Mouse (Mus musculus) lung, adult 10 weeks (tissue): ENCODE results near the gene Kctd13. TPM values are rescaled to one million over a fixed set of nuclear protein-coding genes. Genes with fewer than 3 reads are reported as not detected.

Experiments used
- polyA plus RNA-seq: library from polyadenylated mRNA; stranded (reverse); fragments of 350-450 nt; fragmentation: Illumina TruSeq; extraction: RNeasy Lipid Tissue Mini Kit (QIAGEN cat#74804); gene quantifications from one replicate; pipeline ENCODE4 v1.2.3, GENCODE M21; 2014; ENCODE audit warnings: low read depth, low replicate concordance; ENCODE audit not compliant: insufficient read depth

The Kctd13 gene
- 6.6 TPM for polyA plus RNA-seq

DNA sequence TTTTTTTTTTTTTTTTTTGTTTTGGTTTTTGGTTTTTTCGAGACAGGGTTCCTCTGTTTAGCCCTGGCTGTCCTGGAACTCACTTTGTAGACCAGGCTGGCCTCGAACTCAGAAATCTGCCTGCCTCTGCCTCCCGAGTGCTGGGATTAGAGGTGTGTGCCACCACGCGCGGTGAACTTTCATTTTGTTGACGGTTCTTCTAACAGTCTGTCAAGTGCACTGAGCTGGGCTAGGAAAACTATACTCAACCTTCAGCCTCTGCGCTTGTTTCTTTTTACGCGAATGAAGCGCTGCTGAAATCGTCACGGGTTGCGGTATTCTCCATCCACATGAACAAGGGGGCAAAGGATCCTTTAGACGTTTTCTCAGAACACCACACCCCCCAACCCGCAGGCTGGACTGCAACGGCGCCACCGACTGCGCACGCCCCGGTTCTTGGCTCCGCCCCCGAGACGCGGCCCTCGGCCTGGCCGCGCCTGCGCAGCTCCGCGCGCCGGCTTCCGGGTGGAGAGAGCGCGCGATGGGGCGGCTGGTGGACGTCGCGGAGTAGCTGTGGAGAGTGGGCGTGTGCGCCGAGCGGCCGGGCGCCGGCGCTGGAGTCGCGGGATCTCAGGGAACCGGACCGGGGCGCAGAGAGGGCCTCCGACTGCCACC, at the start of gene Kctd13:
Kctd13 (plus strand) TSS at position 496 of the 654 bp plus-strand sequence.

DNA sequence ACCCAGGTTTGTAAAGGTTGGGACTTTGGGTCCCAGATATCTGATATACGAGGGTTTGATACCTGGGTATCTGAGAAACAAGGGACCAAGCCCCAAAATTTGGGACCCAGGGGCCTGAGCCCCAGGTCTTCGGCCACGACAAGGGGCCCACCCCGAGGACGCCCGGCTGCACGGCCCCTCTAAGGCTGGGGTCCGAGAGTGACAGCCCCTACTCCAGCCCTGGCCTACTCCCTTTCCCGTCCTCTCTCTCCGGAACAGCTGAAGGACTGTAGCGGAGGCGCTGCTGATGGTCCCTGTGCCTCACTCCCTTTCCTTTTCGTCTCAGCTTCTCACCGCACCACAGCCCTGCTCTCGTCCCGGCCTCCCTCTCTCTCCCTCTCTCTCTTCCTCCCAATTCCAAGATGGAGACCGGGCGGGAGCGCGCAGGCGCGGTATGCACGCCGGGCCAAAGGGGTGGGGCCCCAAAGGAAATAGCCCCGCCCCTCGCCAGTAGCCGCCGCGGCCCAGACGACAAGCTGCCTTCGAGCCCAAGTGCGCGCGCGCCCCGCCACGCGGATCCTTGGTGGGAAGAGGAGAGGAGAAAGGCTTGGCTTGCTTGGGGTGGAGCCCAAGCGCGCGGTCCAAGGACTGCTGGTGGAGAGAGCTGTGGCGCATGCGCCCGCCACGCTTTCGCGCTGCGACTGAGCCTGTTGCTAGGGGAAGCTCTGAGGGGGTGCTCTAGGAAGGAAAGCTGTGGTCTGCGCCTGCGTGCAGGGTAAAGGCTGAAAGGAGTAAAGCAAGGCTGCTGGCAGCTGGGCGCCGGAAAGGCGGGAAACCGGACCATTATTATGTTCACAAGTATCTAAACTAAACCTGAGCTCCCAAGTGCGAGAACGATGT, 44.2 kb upstream of the Kctd13 start, which contains the start of gene Taok2:
Taok2 (minus strand) TSS at position 418 of the 879 bp plus-strand sequence.

DNA sequence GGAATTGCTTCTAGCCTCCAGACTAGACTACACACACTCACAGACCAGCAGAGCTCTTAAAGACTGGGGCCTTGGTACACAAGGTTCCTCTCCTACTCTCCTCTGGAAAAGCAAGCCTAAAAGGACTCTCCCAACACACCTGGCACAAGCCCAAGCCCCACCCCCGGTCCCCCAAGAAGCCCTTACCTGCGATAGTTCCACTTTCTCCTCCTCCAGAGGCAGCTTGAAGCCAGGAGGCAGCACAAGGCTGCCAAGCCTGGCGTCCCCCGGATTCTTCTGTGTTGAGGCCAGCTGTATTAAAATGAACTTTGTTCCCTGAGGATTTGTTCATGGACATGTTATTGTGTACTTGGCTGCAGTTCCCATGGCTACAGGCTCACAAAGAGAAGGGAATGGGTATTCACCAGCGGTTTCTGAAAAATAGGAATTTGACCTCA, 6.0 kb upstream of the Kctd13 start, which contains the start of gene Tmem219:
Tmem219 (minus strand) TSS at position 294 of the 437 bp plus-strand sequence.

DNA sequence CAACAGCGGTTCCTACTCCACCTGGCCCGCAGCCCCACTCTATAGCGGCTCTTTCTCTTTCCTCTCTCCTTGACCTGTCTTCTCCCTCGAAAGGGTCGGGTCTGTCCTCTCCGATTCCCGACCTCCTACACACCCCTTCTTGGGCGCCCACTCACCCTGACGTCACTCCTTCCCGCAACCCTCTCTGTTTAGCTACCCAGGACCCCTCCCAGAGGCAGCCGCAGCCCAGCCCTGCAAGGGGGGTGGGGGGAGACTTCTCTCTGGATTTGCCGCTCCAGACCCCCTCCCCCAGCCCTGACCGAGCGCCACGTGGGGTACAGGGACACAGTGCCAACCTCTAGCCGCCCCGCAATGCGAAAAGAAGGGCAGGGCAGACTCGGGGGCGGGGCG, 20.7 kb downstream of the Kctd13 start, which contains the start of gene Asphd1:
Asphd1 (minus strand) TSS at position 180 of the 390 bp plus-strand sequence.

DNA sequence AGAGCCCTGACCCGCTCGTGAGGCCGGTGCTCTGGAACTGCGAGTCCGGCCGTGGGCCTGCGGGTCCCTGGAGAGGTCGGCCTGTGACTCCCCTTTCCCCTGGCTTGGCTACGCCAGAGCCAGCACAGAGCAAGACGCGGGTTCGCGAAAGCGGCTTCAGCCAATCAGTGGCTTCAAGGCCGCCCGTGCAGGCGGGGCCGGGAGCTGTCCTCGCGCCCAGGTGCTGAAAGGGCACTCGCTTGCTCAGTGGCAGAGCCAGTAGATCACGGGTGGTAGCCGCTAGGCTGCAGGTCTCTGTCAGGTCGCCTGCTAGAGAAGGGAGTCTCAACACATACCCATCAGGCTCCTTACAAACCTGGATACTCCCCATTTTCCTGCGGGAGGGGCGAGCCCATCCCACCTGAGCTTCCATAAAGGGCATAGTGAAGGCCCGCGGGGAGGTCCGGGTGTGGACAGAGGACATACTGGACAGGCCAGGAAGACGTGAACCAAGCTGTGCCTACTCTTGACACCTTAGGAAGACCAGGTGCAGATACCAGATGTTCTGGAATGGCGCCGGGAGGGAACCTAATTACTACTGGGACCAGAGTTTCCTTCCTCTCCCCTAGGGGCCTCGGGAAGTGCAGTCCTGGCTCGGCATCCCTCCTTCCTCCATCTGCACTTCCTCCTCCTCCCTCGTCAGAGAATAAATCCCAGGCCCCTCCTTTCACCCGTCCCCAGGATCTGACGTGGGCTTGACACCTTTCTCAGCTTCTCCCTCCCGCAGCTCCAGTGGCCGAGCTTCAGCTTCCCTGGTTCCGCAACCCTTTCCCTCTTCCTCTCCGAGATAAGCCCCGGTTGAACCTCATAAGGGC, 21.3 kb downstream of the Kctd13 start, which contains the start of gene Sez6l2:
Sez6l2 (plus strand) TSS at position 771 of the 854 bp plus-strand sequence.

DNA sequence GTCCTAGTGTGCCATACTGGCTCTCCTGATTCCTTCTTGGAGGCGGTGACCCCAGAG, 47.0 kb downstream of the Kctd13 start, which contains the start of gene Cdipt:
Cdipt (plus strand) TSS at position 22 of the 57 bp plus-strand sequence.

DNA sequence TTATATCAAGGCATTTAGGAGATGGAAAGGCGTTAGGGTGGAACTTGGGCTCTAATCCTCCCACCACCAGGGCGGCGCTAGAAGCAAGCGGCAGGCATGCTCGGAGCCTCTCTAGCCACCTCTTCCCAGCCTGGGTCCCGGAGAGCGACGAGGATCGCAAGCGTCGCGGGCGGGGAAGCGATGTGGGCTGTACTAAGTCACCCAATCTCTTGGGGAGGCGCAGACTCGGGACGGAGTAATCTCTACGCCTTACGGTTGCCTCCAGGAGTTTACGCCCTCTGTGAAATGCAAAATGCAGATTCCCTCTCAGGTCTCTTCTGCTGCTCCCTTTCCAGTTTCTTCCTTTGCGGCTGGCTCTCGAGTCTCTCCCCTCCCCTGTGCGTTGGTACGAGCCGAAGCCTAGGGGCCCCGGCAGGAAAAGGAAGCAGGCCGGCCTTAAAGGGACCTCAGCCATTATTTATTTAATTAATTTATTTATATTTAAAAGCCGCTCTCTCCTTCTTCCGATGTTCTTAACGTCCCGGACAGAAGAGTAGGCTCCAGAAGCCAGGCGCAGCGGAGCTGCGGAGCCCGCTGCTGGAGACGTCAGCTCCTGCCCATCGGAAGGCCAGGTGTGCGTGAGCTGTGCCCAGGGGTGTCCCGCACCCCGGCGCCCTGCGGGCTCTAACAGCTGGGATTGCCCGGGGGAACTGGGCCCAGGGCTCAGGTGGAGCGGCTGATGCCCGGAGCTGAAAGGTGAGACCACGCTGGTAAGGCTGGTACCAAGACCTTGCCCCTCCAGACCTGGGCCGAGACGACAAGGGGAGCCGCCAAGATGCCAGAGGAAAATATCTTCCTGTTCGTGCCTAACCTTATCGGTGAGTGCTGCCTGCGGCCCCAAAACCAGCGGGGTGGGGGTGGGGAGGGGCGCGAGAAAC, 47.5 kb downstream of the Kctd13 start, which contains the start of gene Cdiptos:
Cdiptos (minus strand) TSS at position 149 of the 917 bp plus-strand sequence.

Other genes starting within 250 kb of the Kctd13 start
- gene Bola2, start 233.5 kb upstream of the Kctd13 start, polyA plus RNA-seq, result 50.0 TPM
- 7.2 TPM for gene Slx1b, start 233.1 kb upstream of the Kctd13 start, polyA plus RNA-seq
- 175 TPM for gene Coro1a, start 221.1 kb upstream of the Kctd13 start, polyA plus RNA-seq
- 260 TPM for gene Mapk3, start 169.3 kb upstream of the Kctd13 start, polyA plus RNA-seq
- 7.1 TPM for gene Gdpd3, start 162.5 kb upstream of the Kctd13 start, polyA plus RNA-seq
- 159 TPM for gene Ypel3, start 151.9 kb upstream of the Kctd13 start, polyA plus RNA-seq
- 1.3 TPM for gene Tbx6, start 147.4 kb upstream of the Kctd13 start, polyA plus RNA-seq
- 98.9 TPM for gene Ppp4c, start 136.4 kb upstream of the Kctd13 start, polyA plus RNA-seq
- 1.8 TPM for gene Fam57b, start 131.2 kb upstream of the Kctd13 start, polyA plus RNA-seq
- gene 4930451I11Rik, start 97.2 kb upstream of the Kctd13 start, polyA plus RNA-seq, result not detected
- 0.11 TPM for gene Doc2a, start 81.5 kb upstream of the Kctd13 start, polyA plus RNA-seq
- 7.5 TPM for gene Hirip3, start 66.9 kb upstream of the Kctd13 start, polyA plus RNA-seq
- 48.2 TPM for gene Ino80e, start 66.5 kb upstream of the Kctd13 start, polyA plus RNA-seq
- 60.3 TPM for gene Taok2, start 44.2 kb upstream of the Kctd13 start, polyA plus RNA-seq
- gene Tmem219, start 6.0 kb upstream of the Kctd13 start, polyA plus RNA-seq, result 57.2 TPM
- gene Asphd1, start 20.7 kb downstream of the Kctd13 start, polyA plus RNA-seq, result not detected
- gene Sez6l2, start 21.7 kb downstream of the Kctd13 start, polyA plus RNA-seq, result 0.34 TPM
- gene Cdipt, start 47.0 kb downstream of the Kctd13 start, polyA plus RNA-seq, result 102 TPM
- gene Cdiptos, start 47.2 kb downstream of the Kctd13 start, polyA plus RNA-seq, result 4.1 TPM
- gene Mvp, start 85.7 kb downstream of the Kctd13 start, polyA plus RNA-seq, result 46.3 TPM
- gene Pagr1b, start 87.6 kb downstream of the Kctd13 start, polyA plus RNA-seq, result not detected
- 10.9 TPM for gene Pagr1a, start 88.5 kb downstream of the Kctd13 start, polyA plus RNA-seq
- gene Gm42742, start 92.2 kb downstream of the Kctd13 start, polyA plus RNA-seq, result 24.7 TPM
- 0.74 TPM for gene Prrt2, start 92.3 kb downstream of the Kctd13 start, polyA plus RNA-seq
- 57.2 TPM for gene Maz, start 98.2 kb downstream of the Kctd13 start, polyA plus RNA-seq
- gene Kif22, start 113.6 kb downstream of the Kctd13 start, polyA plus RNA-seq, result 0.95 TPM
- gene Zg16, start 158.4 kb downstream of the Kctd13 start, polyA plus RNA-seq, result not detected
- gene AI467606, start 162.5 kb downstream of the Kctd13 start, polyA plus RNA-seq, result 23.2 TPM
- gene Qprt, start 193.3 kb downstream of the Kctd13 start, polyA plus RNA-seq, result 0.22 TPM
- 10.0 TPM for gene Spn, start 208.9 kb downstream of the Kctd13 start, polyA plus RNA-seq